Comparison of ENCODE assay signal across 29 mouse cellular contexts in genomic region chr5:43800700-43801099, GRCm38 (mm10). TPM values are rescaled to one million over a fixed set of nuclear protein-coding genes. Genes with fewer than 3 reads are reported as not detected.
A peak's percentile ranks its signal among the peaks of the same experiment; 100 is the strongest.
DNase-seq lines count a peak whose midpoint lies in the region; ATAC-seq and TF ChIP-seq lines count a peak whose summit lies in the region.
"Had no signal": no experiment of that assay in that cellular context is flagged by ENCODE, and none has a peak within 500 bp of the region (broad histone marks: within the 10 kb centered on the region; RNA-seq: fewer than 3 reads in every experiment).

No protein-coding gene starts in this region.

- H3K9me3 ChIP-seq in liver, embryonic 11.5 days (ENCODE audit: control insufficient read depth, low read length): 0 out of 2 replicates have a peak, but pooled peaks cover 2% of the 10 kb centered on the region
- H3K9me3 ChIP-seq in ES-Bruce4 (replicated peaks; ENCODE audit: control insufficient read depth, insufficient read depth, low read length, poor library complexity, severe bottlenecking): no peaks in the 10 kb centered on the region
- no peaks in the 10 kb centered on the region for H3K9me3 ChIP-seq in liver, embryonic 15.5 days (replicated peaks)
- no peaks in the 10 kb centered on the region for H3K9me3 ChIP-seq in kidney, embryonic 15.5 days (replicated peaks)
- H3K9me3 ChIP-seq: embryonic facial prominence, embryonic 10.5 days; embryonic facial prominence, embryonic 13.5 days; forebrain, embryonic 12.5 days; forebrain, embryonic 15.5 days; heart, embryonic 12.5 days; heart, embryonic 15.5 days; hindbrain, embryonic 10.5 days; hindbrain, embryonic 13.5 days had no signal

- H3K4me3 ChIP-seq in liver, embryonic 11.5 days (ENCODE audit: low read depth, low read length): no peak overlapping the region
- no peak overlapping the region for H3K4me3 ChIP-seq in ES-Bruce4 (ENCODE audit: low read depth, low read length)
- no peak overlapping the region for H3K4me3 ChIP-seq in liver, embryonic 15.5 days (replicated peaks)
- no peak overlapping the region for H3K4me3 ChIP-seq in kidney, embryonic 15.5 days (replicated peaks)
- H3K4me3 ChIP-seq: embryonic facial prominence, embryonic 10.5 days; embryonic facial prominence, embryonic 13.5 days; erythroblast, embryonic 14.5 days; forebrain, embryonic 12.5 days; forebrain, embryonic 15.5 days; heart, embryonic 12.5 days; heart, embryonic 15.5 days; hindbrain, embryonic 10.5 days; hindbrain, embryonic 13.5 days had no signal

- H3K27ac ChIP-seq in liver, embryonic 11.5 days (ENCODE audit: low read depth, low read length): no peak overlapping the region
- peak overlapping the region; percentile 67; the same call in 1 of the 2 replicates for H3K27ac ChIP-seq in ES-Bruce4 (ENCODE audit: insufficient read depth, low read length)
- H3K27ac ChIP-seq in liver, embryonic 15.5 days (replicated peaks): no peak overlapping the region
- no peak overlapping the region for H3K27ac ChIP-seq in kidney, embryonic 15.5 days
- H3K27ac ChIP-seq: embryonic facial prominence, embryonic 10.5 days; embryonic facial prominence, embryonic 13.5 days; forebrain, embryonic 12.5 days; forebrain, embryonic 15.5 days; heart, embryonic 15.5 days; hindbrain, embryonic 10.5 days; hindbrain, embryonic 13.5 days had no signal

- no peak for DNase-seq in liver, embryonic 11.5 days (ENCODE audit: low spot score)
- DNase-seq in liver (no peak), R1 (ENCODE audit: low read depth, low spot score) (peak; percentile 56)
- DNase-seq in cerebellum, postnatal 25 days: no peak
- DNase-seq: adrenal gland, postnatal 10 days; adrenal gland, postnatal 36 days; B cell, adult 2 months; cerebellum, adult 18-20 months; cerebellum, adult 9-10 months; cerebellum, postnatal 36 days; embryo, embryonic 11 days; gastrocnemius, postnatal 10 days; gastrocnemius, postnatal 36 days; heart, postnatal 10 days; heart, postnatal 36 days had no signal

- H3K9ac ChIP-seq in liver, embryonic 11.5 days (ENCODE audit: low read depth, low read length): no peak overlapping the region
- no peak overlapping the region; the same call in 1 of the 2 replicates for H3K9ac ChIP-seq in ES-Bruce4 (ENCODE audit: low read depth, poor library complexity, severe bottlenecking)
- no peak overlapping the region for H3K9ac ChIP-seq in liver, embryonic 15.5 days
- H3K9ac ChIP-seq in kidney, embryonic 15.5 days: no peak overlapping the region
- H3K9ac ChIP-seq: embryonic facial prominence, embryonic 13.5 days; forebrain, embryonic 12.5 days; forebrain, embryonic 15.5 days; heart, embryonic 12.5 days; heart, embryonic 15.5 days; hindbrain, embryonic 13.5 days had no signal

- H3K27me3 ChIP-seq in liver, embryonic 11.5 days (replicated peaks; ENCODE audit: control insufficient read depth, insufficient read depth, low read length): no peaks in the 10 kb centered on the region
- no peaks in the 10 kb centered on the region for H3K27me3 ChIP-seq in ES-Bruce4 (ENCODE audit: control insufficient read depth, insufficient read depth, low read length, poor library complexity, severe bottlenecking)
- no peaks in the 10 kb centered on the region for H3K27me3 ChIP-seq in liver, embryonic 15.5 days
- no peaks in the 10 kb centered on the region for H3K27me3 ChIP-seq in kidney, embryonic 15.5 days
- H3K27me3 ChIP-seq: CH12.LX; embryonic facial prominence, embryonic 13.5 days; forebrain, embryonic 12.5 days; forebrain, embryonic 15.5 days; heart, embryonic 12.5 days; heart, embryonic 15.5 days; hindbrain, embryonic 13.5 days had no signal

- no peak overlapping the region for H3K4me2 ChIP-seq in liver, embryonic 11.5 days
- no peak overlapping the region for H3K4me2 ChIP-seq in liver, embryonic 15.5 days
- no peak overlapping the region for H3K4me2 ChIP-seq in kidney, embryonic 15.5 days
- H3K4me2 ChIP-seq: embryonic facial prominence, embryonic 13.5 days; forebrain, embryonic 12.5 days; forebrain, embryonic 15.5 days; heart, embryonic 12.5 days; heart, embryonic 15.5 days; hindbrain, embryonic 13.5 days had no signal

- TF ChIP-seq POLR2A in ES-Bruce4 (IDR thresholded peaks at IDR 0.05; ENCODE audit: insufficient read depth, low read length): no peak

- TF ChIP-seq EP300 in ES-Bruce4 (IDR thresholded peaks at IDR 0.05; ENCODE audit: insufficient read depth, low read depth, low read length): no peak

- no peaks in the 10 kb centered on the region for H3K36me3 ChIP-seq in liver, embryonic 11.5 days (ENCODE audit: control insufficient read depth, insufficient read depth, low read length)
- no peaks in the 10 kb centered on the region for H3K36me3 ChIP-seq in ES-Bruce4 (ENCODE audit: control insufficient read depth, insufficient read depth, low read length, poor library complexity, severe bottlenecking)
- H3K36me3 ChIP-seq in liver, embryonic 15.5 days (replicated peaks): no peaks in the 10 kb centered on the region
- no peaks in the 10 kb centered on the region for H3K36me3 ChIP-seq in kidney, embryonic 15.5 days
- H3K36me3 ChIP-seq: embryonic facial prominence, embryonic 10.5 days; embryonic facial prominence, embryonic 13.5 days; forebrain, embryonic 12.5 days; forebrain, embryonic 15.5 days; heart, embryonic 12.5 days; heart, embryonic 15.5 days; hindbrain, embryonic 10.5 days; hindbrain, embryonic 13.5 days had no signal

- H3K4me1 ChIP-seq in liver, embryonic 11.5 days (replicated peaks; ENCODE audit: control insufficient read depth, insufficient read depth, low read length): no peaks in the 10 kb centered on the region
- no peaks in the 10 kb centered on the region for H3K4me1 ChIP-seq in ES-Bruce4 (ENCODE audit: control insufficient read depth, insufficient read depth, low read length)
- peaks cover 5% of the 10 kb centered on the region; the same call in 1 of the 2 replicates for H3K4me1 ChIP-seq in liver, embryonic 15.5 days (replicated peaks)
- H3K4me1 ChIP-seq in kidney, embryonic 15.5 days: no peaks in the 10 kb centered on the region
- H3K4me1 ChIP-seq: embryonic facial prominence, embryonic 13.5 days; forebrain, embryonic 12.5 days; forebrain, embryonic 15.5 days; heart, embryonic 12.5 days; heart, embryonic 15.5 days; hindbrain, embryonic 10.5 days; hindbrain, embryonic 13.5 days had no signal

- no peak for TF ChIP-seq CTCF in ES-Bruce4 (IDR thresholded peaks at IDR 0.05; ENCODE audit: low read depth, low read length)

- 56% methylated on average over 1 of the region's 1 CpGs for WGBS in liver, embryonic 11.5 days
- WGBS in liver, embryonic 15.5 days (ENCODE audit: insufficient replicate concordance): 37% methylated on average over 1 of the region's 1 CpGs
- WGBS in kidney, embryonic 15.5 days: 63% methylated on average over 1 of the region's 1 CpGs

- ATAC-seq in liver, embryonic 11.5 days (replicated peaks; ENCODE audit: low FRiP score): 0 out of 2 replicates have a peak, but pooled peaks have one; percentile 26
- peak; percentile 56 for ATAC-seq in liver, embryonic 15.5 days (ENCODE audit: insufficient read depth)
- ATAC-seq in kidney, embryonic 15.5 days (replicated peaks; ENCODE audit: low FRiP score): no peak
- ATAC-seq: forebrain, embryonic 15.5 days; hindbrain, embryonic 16.5 days had no signal

RNA-seq across cellular contexts. Expression of gene Bst1, which starts 18.0 kb away (rescaled TPM):
- 0.36 TPM in 1 of 2 replicates, not detected in the other for polyA plus RNA-seq in liver, embryonic 11.5 days (2014; fragmentation: Nextera tagmentation; extraction: Ambion mirVana)
- polyA plus RNA-seq in ES-Bruce4 (2011; ENCODE audit: insufficient read depth, insufficient read length, low read depth, missing spikeins): 2.2 and 6.2 TPM in 2 replicates
- 1.5 and 1.8 TPM in 2 replicates for polyA plus RNA-seq in liver, embryonic 15.5 days (2015; fragmentation: Nextera tagmentation; extraction: Ambion mirVana)
- polyA plus RNA-seq in kidney, embryonic 15.5 days (2015; fragmentation: Nextera tagmentation; extraction: Ambion mirVana): 0.55 TPM in 1 of 2 replicates, not detected in the other
- polyA plus RNA-seq: embryonic facial prominence, embryonic 13.5 days; erythroblast, embryonic 14.5 days; forebrain, embryonic 12.5 days; forebrain, embryonic 15.5 days; hindbrain, embryonic 10.5 days; hindbrain, embryonic 13.5 days; hindbrain, embryonic 16.5 days had no signal

RNA-seq across cellular contexts. Expression of gene Fbxl5, which starts 20.7 kb away (rescaled TPM):
- polyA plus RNA-seq in liver, embryonic 11.5 days (2014; fragmentation: Nextera tagmentation; extraction: Ambion mirVana): 36.5 and 40.3 TPM in 2 replicates
- polyA plus RNA-seq in ES-Bruce4 (2011; ENCODE audit: insufficient read depth, insufficient read length, low read depth, missing spikeins): 89.0 and 98.2 TPM in 2 replicates
- polyA plus RNA-seq in liver, embryonic 15.5 days (2015; fragmentation: Nextera tagmentation; extraction: Ambion mirVana): 18.7 and 20.0 TPM in 2 replicates
- polyA plus RNA-seq in kidney, embryonic 15.5 days (2015; fragmentation: Nextera tagmentation; extraction: Ambion mirVana): 54.8 and 56.7 TPM in 2 replicates
